Mouse (Mus musculus): Measurements from ENCODE around the gene Bcas3. TPM values are rescaled to one million over a fixed set of nuclear protein-coding genes. Genes with fewer than 3 reads are reported as not detected.
A peak's percentile ranks its signal among the peaks of the same experiment; 100 is the strongest.

Bcas3 gene
- polyA plus RNA-seq, 1 experiment, result 37.8 TPM

- Histone ChIP-seq H3K4me3 (ENCODE audit: low read depth, low read length) (peak overlapping the region; percentile 52), H3K4me1 (ENCODE audit: control insufficient read depth, insufficient read depth, low read length) (no peaks in the 10 kb centered on the region), H3K9ac (ENCODE audit: low read depth, poor library complexity, severe bottlenecking) (peak overlapping the region; percentile 49), H3K27ac (ENCODE audit: insufficient read depth, low read length) (no peak overlapping the region), H3K9me3 (replicated peaks; ENCODE audit: control insufficient read depth, insufficient read depth, low read length, poor library complexity, severe bottlenecking) (no peaks in the 10 kb centered on the region), H3K27me3 (ENCODE audit: control insufficient read depth, insufficient read depth, low read length, poor library complexity, severe bottlenecking) (peaks cover 57% of the 10 kb centered on the region), H3K36me3 (ENCODE audit: control insufficient read depth, insufficient read depth, low read length, poor library complexity, severe bottlenecking) (no peaks in the 10 kb centered on the region)
- TF ChIP-seq CTCF (IDR thresholded peaks at IDR 0.05; ENCODE audit: low read depth, low read length) (no peak), POLR2A (IDR thresholded peaks at IDR 0.05; ENCODE audit: insufficient read depth, low read length) (no peak), EP300 (IDR thresholded peaks at IDR 0.05; ENCODE audit: insufficient read depth, low read depth, low read length) (no peak)
Measured at GRCm38 (mm10) chr11:85831656-85832230, 478.8 kb downstream of the Bcas3 start.

DNA sequence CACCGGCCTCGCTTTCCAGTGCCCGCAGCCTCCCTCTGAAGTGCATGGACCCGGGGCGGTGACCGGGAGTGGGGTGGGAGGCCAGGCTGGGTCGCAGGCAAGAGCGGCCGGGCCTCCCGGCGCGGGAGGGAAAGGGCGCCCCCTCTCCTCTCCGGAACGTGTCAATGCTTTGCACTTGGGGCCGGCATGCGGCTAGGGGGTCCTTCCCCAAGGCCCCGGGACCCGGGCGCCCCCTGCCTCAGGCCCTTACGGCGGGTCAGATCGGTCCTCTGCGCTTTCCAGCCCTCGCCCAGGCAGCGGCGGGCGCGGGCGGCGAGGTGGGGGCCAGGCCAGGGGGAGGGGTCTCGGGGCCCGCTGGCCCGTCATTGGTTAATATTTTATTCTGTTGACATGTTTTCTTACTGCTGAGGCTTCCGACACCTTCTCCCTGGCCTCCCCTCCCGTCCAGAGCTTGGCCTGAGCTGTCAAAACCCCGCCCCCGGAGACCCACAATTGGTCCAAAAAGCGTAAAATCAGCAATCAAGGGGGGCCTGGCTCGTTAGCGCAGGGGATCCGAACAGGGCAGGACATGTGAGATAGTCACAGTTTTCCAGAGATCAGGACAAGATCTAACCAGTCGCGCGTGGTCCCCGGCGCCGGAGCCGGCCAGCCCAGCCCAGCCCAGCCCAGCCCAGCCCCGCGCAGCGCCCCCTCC lies 479.4 kb downstream of the Bcas3 start, which contains the start of gene Tbx2:
Gene Tbx2, plus strand, starts transcription at position 321 of the 694 bp plus-strand sequence.
- TF ChIP-seq CTCF (IDR thresholded peaks at IDR 0.05; ENCODE audit: low read depth, low read length), result no peak
- TF ChIP-seq POLR2A (IDR thresholded peaks at IDR 0.05; ENCODE audit: insufficient read depth, low read length), result no peak
- TF ChIP-seq EP300 (IDR thresholded peaks at IDR 0.05; ENCODE audit: insufficient read depth, low read depth, low read length), result no peak
- Histone ChIP-seq H3K4me3 (ENCODE audit: low read depth, low read length) (peak within 1 kb of the TSS; percentile 74), H3K9me3 (replicated peaks; ENCODE audit: control insufficient read depth, insufficient read depth, low read length, poor library complexity, severe bottlenecking) (no peaks in the 10 kb centered on the region), H3K4me1 (ENCODE audit: control insufficient read depth, insufficient read depth, low read length) (no peaks in the 10 kb centered on the region), H3K27me3 (ENCODE audit: control insufficient read depth, insufficient read depth, low read length, poor library complexity, severe bottlenecking) (peaks cover 63% of the 10 kb centered on the region), H3K27ac (ENCODE audit: insufficient read depth, low read length) (no peak within 1 kb of the TSS), H3K36me3 (ENCODE audit: control insufficient read depth, insufficient read depth, low read length, poor library complexity, severe bottlenecking) (no peaks in the 10 kb centered on the region), H3K9ac (ENCODE audit: low read depth, poor library complexity, severe bottlenecking) (peak within 1 kb of the TSS; percentile 58)

DNA sequence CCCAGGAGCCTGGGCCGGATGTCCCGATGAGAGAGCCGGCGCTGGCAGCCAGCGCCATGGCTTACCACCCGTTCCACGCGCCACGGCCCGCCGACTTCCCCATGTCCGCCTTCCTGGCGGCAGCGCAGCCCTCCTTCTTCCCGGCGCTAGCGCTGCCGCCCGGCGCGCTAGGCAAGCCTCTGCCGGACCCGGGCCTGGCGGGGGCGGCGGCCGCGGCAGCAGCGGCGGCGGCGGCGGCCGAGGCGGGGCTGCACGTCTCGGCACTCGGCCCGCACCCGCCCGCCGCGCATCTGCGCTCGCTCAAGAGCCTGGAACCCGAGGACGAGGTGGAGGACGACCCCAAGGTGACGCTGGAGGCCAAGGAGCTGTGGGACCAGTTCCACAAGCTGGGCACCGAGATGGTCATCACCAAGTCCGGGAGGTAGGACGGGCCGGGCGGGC lies 480.1 kb downstream of the Bcas3 start:
- TF ChIP-seq POLR2A (IDR thresholded peaks at IDR 0.05; ENCODE audit: insufficient read depth, low read length) (no peak), CTCF (IDR thresholded peaks at IDR 0.05; ENCODE audit: low read depth, low read length) (no peak), EP300 (IDR thresholded peaks at IDR 0.05; ENCODE audit: insufficient read depth, low read depth, low read length) (no peak)
- peak overlapping the region; percentile 74 for H3K4me3 ChIP-seq (ENCODE audit: low read depth, low read length)
- H3K27ac ChIP-seq (ENCODE audit: insufficient read depth, low read length), result no peak overlapping the region
- H3K36me3 ChIP-seq (ENCODE audit: control insufficient read depth, insufficient read depth, low read length, poor library complexity, severe bottlenecking), result no peaks in the 10 kb centered on the region
- no peaks in the 10 kb centered on the region for H3K4me1 ChIP-seq (ENCODE audit: control insufficient read depth, insufficient read depth, low read length)
- peak overlapping the region; percentile 58 for H3K9ac ChIP-seq (ENCODE audit: low read depth, poor library complexity, severe bottlenecking)
- H3K9me3 ChIP-seq (replicated peaks; ENCODE audit: control insufficient read depth, insufficient read depth, low read length, poor library complexity, severe bottlenecking), result no peaks in the 10 kb centered on the region
- peaks cover 70% of the 10 kb centered on the region for H3K27me3 ChIP-seq (ENCODE audit: control insufficient read depth, insufficient read depth, low read length, poor library complexity, severe bottlenecking)

DNA sequence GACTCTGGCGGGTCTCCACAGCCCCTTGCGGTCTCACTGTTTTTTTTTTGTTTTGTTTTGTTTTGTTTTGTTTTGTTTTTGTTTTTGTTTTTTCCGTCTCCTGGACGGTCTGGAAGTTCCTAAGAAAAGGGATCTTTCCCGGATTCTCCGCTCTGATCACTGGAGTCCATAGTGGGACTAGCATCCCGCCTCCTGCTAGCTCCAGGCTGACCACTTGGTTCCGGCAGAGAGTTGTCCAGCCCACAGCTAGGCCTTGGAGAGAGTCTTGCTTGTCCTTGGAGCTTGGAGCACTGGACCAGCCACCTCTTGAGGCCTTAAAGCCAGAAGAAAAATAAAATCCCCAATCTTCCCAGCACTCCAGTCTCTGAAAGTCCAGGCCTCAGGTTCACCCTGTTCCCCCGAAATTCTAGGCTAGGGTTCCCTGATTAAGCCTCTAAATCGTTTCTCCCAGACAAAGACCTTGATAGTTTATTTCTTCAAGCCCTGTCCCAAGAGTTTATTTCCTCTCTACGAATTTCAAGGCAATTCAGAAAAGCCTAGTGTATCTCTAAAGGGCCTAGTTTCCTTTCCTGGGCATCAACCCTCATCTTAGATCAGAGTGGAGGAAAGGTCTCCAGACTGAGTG lies 480.9 kb downstream of the Bcas3 start:
- H3K4me1 ChIP-seq (ENCODE audit: control insufficient read depth, insufficient read depth, low read length), result no peaks in the 10 kb centered on the region
- no peak overlapping the region for H3K27ac ChIP-seq (ENCODE audit: insufficient read depth, low read length)

DNA sequence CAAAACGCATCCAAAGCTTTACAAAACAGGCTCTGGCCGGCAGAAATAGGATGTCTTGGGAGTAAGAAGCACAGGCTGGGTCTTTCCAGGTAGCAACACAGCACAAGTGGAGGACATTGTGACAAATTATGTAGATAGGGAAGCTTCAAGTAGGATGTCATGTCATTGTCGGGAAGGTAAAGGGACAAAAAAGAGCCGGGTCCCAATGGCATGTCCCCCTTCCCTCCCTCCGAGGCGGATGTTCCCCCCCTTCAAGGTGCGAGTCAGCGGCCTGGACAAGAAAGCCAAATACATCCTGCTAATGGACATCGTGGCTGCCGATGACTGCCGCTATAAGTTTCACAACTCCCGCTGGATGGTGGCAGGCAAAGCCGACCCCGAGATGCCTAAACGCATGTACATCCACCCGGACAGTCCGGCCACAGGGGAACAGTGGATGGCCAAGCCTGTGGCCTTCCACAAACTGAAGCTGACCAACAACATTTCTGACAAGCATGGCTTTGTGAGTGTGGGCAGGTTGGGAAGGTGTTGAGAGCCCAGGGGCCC lies 481.5 kb downstream of the Bcas3 start:
- H3K4me1 ChIP-seq (ENCODE audit: control insufficient read depth, insufficient read depth, low read length), result no peaks in the 10 kb centered on the region
- peaks cover 77% of the 10 kb centered on the region for H3K27me3 ChIP-seq (ENCODE audit: control insufficient read depth, insufficient read depth, low read length, poor library complexity, severe bottlenecking)
- no peaks in the 10 kb centered on the region for H3K36me3 ChIP-seq (ENCODE audit: control insufficient read depth, insufficient read depth, low read length, poor library complexity, severe bottlenecking)
- TF ChIP-seq CTCF (IDR thresholded peaks at IDR 0.05; ENCODE audit: low read depth, low read length) (no peak), POLR2A (IDR thresholded peaks at IDR 0.05; ENCODE audit: insufficient read depth, low read length) (no peak), EP300 (IDR thresholded peaks at IDR 0.05; ENCODE audit: insufficient read depth, low read depth, low read length) (no peak)
- H3K27ac ChIP-seq (ENCODE audit: insufficient read depth, low read length), result no peak overlapping the region
- H3K4me3 ChIP-seq (ENCODE audit: low read depth, low read length), result no peak overlapping the region
- no peaks in the 10 kb centered on the region for H3K9me3 ChIP-seq (replicated peaks; ENCODE audit: control insufficient read depth, insufficient read depth, low read length, poor library complexity, severe bottlenecking)
- no peak overlapping the region for H3K9ac ChIP-seq (ENCODE audit: low read depth, poor library complexity, severe bottlenecking)

More for the DNA sequence above, 480.9 kb downstream of the Bcas3 start:
- H3K27me3 ChIP-seq (ENCODE audit: control insufficient read depth, insufficient read depth, low read length, poor library complexity, severe bottlenecking), result peaks cover 75% of the 10 kb centered on the region
- no peak for TF ChIP-seq CTCF (IDR thresholded peaks at IDR 0.05; ENCODE audit: low read depth, low read length)
- TF ChIP-seq POLR2A (IDR thresholded peaks at IDR 0.05; ENCODE audit: insufficient read depth, low read length), result no peak
- no peak for TF ChIP-seq EP300 (IDR thresholded peaks at IDR 0.05; ENCODE audit: insufficient read depth, low read depth, low read length)
- no peaks in the 10 kb centered on the region for H3K9me3 ChIP-seq (replicated peaks; ENCODE audit: control insufficient read depth, insufficient read depth, low read length, poor library complexity, severe bottlenecking)
- no peaks in the 10 kb centered on the region for H3K36me3 ChIP-seq (ENCODE audit: control insufficient read depth, insufficient read depth, low read length, poor library complexity, severe bottlenecking)
- no peak overlapping the region for H3K4me3 ChIP-seq (ENCODE audit: low read depth, low read length)
- H3K9ac ChIP-seq (ENCODE audit: low read depth, poor library complexity, severe bottlenecking), result no peak overlapping the region
